Mouse (Mus musculus): ENCODE data around the gene Swsap1.

DNA sequence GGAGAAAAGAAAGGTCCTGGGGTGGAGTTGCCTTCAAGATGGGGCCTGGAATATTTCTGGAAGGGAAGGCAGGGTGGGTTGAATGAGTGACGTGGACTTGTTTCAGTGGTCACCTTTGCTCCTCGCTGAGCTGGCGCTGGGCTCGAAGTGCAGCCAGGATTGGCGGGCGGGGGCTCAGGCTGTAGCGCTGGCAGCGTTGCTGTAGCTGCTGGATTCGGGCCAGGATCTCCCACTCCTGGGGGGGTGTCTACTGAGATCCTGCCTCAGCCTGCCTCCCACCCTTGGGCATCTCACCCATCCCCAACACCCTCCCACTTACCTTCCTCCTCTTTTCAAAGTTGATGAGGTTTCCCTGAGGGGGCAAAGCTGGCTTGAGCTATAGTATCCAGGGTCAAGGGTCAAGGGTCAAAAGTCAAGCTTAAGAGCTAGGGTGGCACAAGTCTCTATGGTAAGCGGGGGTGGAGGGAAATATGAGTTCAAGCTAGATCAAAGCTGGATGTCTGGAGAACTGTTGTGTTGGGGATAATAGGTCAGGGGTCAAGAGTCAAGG lies 21.1 kb downstream of the Swsap1 start:
- TF ChIP-seq POLR2A (IDR thresholded peaks at IDR 0.05; ENCODE audit: borderline replicate concordance, insufficient read depth, low read length) (no peak), CTCF (IDR thresholded peaks at IDR 0.05; ENCODE audit: borderline replicate concordance, insufficient read depth, low read depth, low read length) (no peak)

All from cerebellum, adult 2 months (tissue).